Mouse (Mus musculus): ENCODE measurements around the gene Rhbg. TPM values are rescaled to one million over a fixed set of nuclear protein-coding genes. Genes with fewer than 3 reads are reported as not detected.
A peak's percentile ranks its signal among the peaks of the same experiment; 100 is the strongest.

The Rhbg gene
- polyA plus RNA-seq, 1 experiment, result 0.08 TPM

GRCm38 (mm10) chr3:88216116-88216515, 38.4 kb downstream of the Rhbg start:
- WGBS, result 12% methylated on average over 6 of the region's 6 CpGs
- no peaks in the 10 kb centered on the region for H3K27me3 ChIP-seq (ENCODE audit: control insufficient read depth, insufficient read depth, low read length)
- peak in 1 of 2 experiments; percentile 39 for DNase-seq

GRCm38 (mm10) chr3:88215553-88216004, 38.9 kb downstream of the Rhbg start:
- peaks cover 19% of the 10 kb centered on the region for H3K4me1 ChIP-seq (ENCODE audit: control insufficient read depth, insufficient read depth, low read length)
- H3K27ac ChIP-seq (ENCODE audit: insufficient read depth, low read length), result peak overlapping the region; percentile 80
- no peak for TF ChIP-seq CTCF (IDR thresholded peaks at IDR 0.05; ENCODE audit: borderline replicate concordance, insufficient read depth, low read depth, low read length)
- TF ChIP-seq POLR2A (IDR thresholded peaks at IDR 0.05; ENCODE audit: borderline replicate concordance, insufficient read depth, low read length), result no peak
- peak overlapping the region; percentile 67 for H3K4me3 ChIP-seq (replicated peaks; ENCODE audit: insufficient read depth, low read depth, low read length)
- no peaks in the 10 kb centered on the region for H3K27me3 ChIP-seq (ENCODE audit: control insufficient read depth, insufficient read depth, low read length)
- WGBS, result 3% methylated on average over 23 of the region's 23 CpGs
- DNase-seq, result peak; percentile 76

More at GRCm38 (mm10) chr3:88216116-88216515, 38.4 kb downstream of the Rhbg start:
- H3K4me1 ChIP-seq (ENCODE audit: control insufficient read depth, insufficient read depth, low read length), result peaks cover 24% of the 10 kb centered on the region
- TF ChIP-seq CTCF (IDR thresholded peaks at IDR 0.05; ENCODE audit: borderline replicate concordance, insufficient read depth, low read depth, low read length) (no peak), POLR2A (IDR thresholded peaks at IDR 0.05; ENCODE audit: borderline replicate concordance, insufficient read depth, low read length) (no peak)
- peak overlapping the region; percentile 67 for H3K4me3 ChIP-seq (replicated peaks; ENCODE audit: insufficient read depth, low read depth, low read length)
- H3K27ac ChIP-seq (ENCODE audit: insufficient read depth, low read length), result peak overlapping the region; percentile 80

- Histone ChIP-seq H3K27me3 (ENCODE audit: control insufficient read depth, insufficient read depth, low read length) (no peaks in the 10 kb centered on the region), H3K4me3 (replicated peaks; ENCODE audit: insufficient read depth, low read depth, low read length) (peak overlapping the region; percentile 67), H3K27ac (ENCODE audit: insufficient read depth, low read length) (peak overlapping the region; percentile 80), H3K4me1 (ENCODE audit: control insufficient read depth, insufficient read depth, low read length) (peaks cover 16% of the 10 kb centered on the region)
- no peak for TF ChIP-seq CTCF (IDR thresholded peaks at IDR 0.05; ENCODE audit: borderline replicate concordance, insufficient read depth, low read depth, low read length)
- no peak for TF ChIP-seq POLR2A (IDR thresholded peaks at IDR 0.05; ENCODE audit: borderline replicate concordance, insufficient read depth, low read length)
- 4% methylated on average over 48 of the region's 48 CpGs for WGBS
- DNase-seq, result peak; percentile 55 to 78
Measured at GRCm38 (mm10) chr3:88214971-88215552, 39.4 kb downstream of the Rhbg start.

GRCm38 (mm10) chr3:88214197-88214938, 40.1 kb downstream of the Rhbg start:
- TF ChIP-seq POLR2A (IDR thresholded peaks at IDR 0.05; ENCODE audit: borderline replicate concordance, insufficient read depth, low read length) (peak; percentile 93), CTCF (IDR thresholded peaks at IDR 0.05; ENCODE audit: borderline replicate concordance, insufficient read depth, low read depth, low read length) (no peak)
- Histone ChIP-seq H3K27me3 (ENCODE audit: control insufficient read depth, insufficient read depth, low read length) (no peaks in the 10 kb centered on the region), H3K4me1 (ENCODE audit: control insufficient read depth, insufficient read depth, low read length) (peaks cover 19% of the 10 kb centered on the region), H3K4me3 (replicated peaks; ENCODE audit: insufficient read depth, low read depth, low read length) (peak overlapping the region; percentile 67), H3K27ac (ENCODE audit: insufficient read depth, low read length) (peak overlapping the region; percentile 80)
- peak; percentile 88 to 90 for DNase-seq
- 1% methylated on average over 42 of the region's 42 CpGs for WGBS

- 48% methylated on average over 2 of the region's 2 CpGs for WGBS
- H3K27me3 ChIP-seq (ENCODE audit: control insufficient read depth, insufficient read depth, low read length), result no peaks in the 10 kb centered on the region
- peaks cover 24% of the 10 kb centered on the region for H3K4me1 ChIP-seq (ENCODE audit: control insufficient read depth, insufficient read depth, low read length)
- H3K4me3 ChIP-seq (replicated peaks; ENCODE audit: insufficient read depth, low read depth, low read length), result peak overlapping the region; percentile 9
- peak overlapping the region; percentile 49; the same call in 1 of the 2 replicates for H3K27ac ChIP-seq (ENCODE audit: insufficient read depth, low read length)
- TF ChIP-seq CTCF (IDR thresholded peaks at IDR 0.05; ENCODE audit: borderline replicate concordance, insufficient read depth, low read depth, low read length) (no peak), POLR2A (IDR thresholded peaks at IDR 0.05; ENCODE audit: borderline replicate concordance, insufficient read depth, low read length) (no peak)
- no peak for DNase-seq
Measured at GRCm38 (mm10) chr3:88213019-88213418, 41.5 kb downstream of the Rhbg start.

GRCm38 (mm10) chr3:88212356-88212755, 42.2 kb downstream of the Rhbg start:
- 70% methylated on average over 1 of the region's 1 CpGs for WGBS
- H3K4me1 ChIP-seq (ENCODE audit: control insufficient read depth, insufficient read depth, low read length), result peaks cover 21% of the 10 kb centered on the region
- no peaks in the 10 kb centered on the region for H3K27me3 ChIP-seq (ENCODE audit: control insufficient read depth, insufficient read depth, low read length)
- no peak overlapping the region for H3K27ac ChIP-seq (ENCODE audit: insufficient read depth, low read length)
- no peak for TF ChIP-seq CTCF (IDR thresholded peaks at IDR 0.05; ENCODE audit: borderline replicate concordance, insufficient read depth, low read depth, low read length)
- no peak for TF ChIP-seq POLR2A (IDR thresholded peaks at IDR 0.05; ENCODE audit: borderline replicate concordance, insufficient read depth, low read length)
- no peak for DNase-seq
- no peak overlapping the region for H3K4me3 ChIP-seq (replicated peaks; ENCODE audit: insufficient read depth, low read depth, low read length)

GRCm38 (mm10) chr3:88210918-88211317, 43.6 kb downstream of the Rhbg start:
- TF ChIP-seq POLR2A (IDR thresholded peaks at IDR 0.05; ENCODE audit: borderline replicate concordance, insufficient read depth, low read length) (no peak), CTCF (IDR thresholded peaks at IDR 0.05; ENCODE audit: borderline replicate concordance, insufficient read depth, low read depth, low read length) (no peak)
- WGBS, result 75% methylated on average over 2 of the region's 2 CpGs
- H3K4me3 ChIP-seq (replicated peaks; ENCODE audit: insufficient read depth, low read depth, low read length), result no peak overlapping the region
- no peak overlapping the region for H3K27ac ChIP-seq (ENCODE audit: insufficient read depth, low read length)
- peak in 1 of 2 experiments; percentile 25 for DNase-seq
- no peaks in the 10 kb centered on the region for H3K27me3 ChIP-seq (ENCODE audit: control insufficient read depth, insufficient read depth, low read length)
- peaks cover 21% of the 10 kb centered on the region for H3K4me1 ChIP-seq (ENCODE audit: control insufficient read depth, insufficient read depth, low read length)
